Mouse (Mus musculus) bone marrow, adult 2 months (tissue): ENCODE measurements around the gene Nr4a3.

Experiments used
- CTCF ChIP-seq: fragments of 200-500 bp; IDR thresholded peaks from 2 replicates; pipeline ENCODE4 v1.5.1; 2011; ENCODE audit warnings: low read length, control low read depth; ENCODE audit not compliant: control insufficient read depth, insufficient read depth
- POLR2A ChIP-seq: fragments of 200-500 bp; IDR thresholded peaks from 2 replicates; pipeline ENCODE4 v1.6.1; 2011; ENCODE audit warnings: low read depth, mild to moderate bottlenecking, control low read depth, low read length, borderline replicate concordance; ENCODE audit not compliant: control insufficient read depth

DNA sequence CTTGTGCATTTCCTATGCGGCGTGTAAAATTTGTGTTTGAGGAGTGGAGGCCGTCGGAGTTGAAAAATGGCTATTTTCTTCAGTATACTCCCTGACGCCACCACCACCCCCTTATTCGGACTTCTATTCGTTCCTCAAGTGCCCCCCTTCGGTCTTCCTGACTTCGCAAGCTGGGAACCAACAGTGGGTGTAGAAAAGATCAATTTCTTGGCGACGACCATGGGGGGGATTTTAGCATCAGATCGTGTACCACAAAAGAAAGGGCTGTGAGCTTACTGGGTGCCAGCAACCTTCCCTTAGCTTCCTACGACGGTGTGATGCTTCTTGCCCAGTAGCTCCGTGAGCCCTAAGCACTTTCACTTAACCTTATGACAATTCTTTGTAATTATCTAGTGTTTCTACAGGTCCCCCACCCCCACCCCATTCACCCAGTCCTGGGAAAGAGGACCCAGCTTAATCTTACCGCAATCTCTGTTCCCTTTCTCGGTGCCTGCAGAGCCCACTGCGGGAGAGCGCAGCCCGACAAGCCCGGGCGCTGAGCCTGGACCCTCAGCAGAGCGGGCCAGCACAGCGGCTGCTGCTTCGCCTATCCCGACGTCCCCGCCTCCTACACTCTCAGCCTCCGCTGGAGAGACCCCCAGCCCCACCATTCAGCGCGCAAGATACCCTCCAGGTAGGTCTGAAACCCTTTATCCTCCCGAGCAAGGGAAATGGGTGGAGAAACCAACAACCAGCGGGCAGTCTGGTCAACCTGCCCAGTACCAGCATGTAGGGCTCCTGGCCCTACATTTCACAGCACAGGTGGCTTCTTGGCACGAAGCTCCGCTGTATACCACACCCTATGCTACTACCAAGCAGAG, 3.7 kb downstream of the Nr4a3 start:
- no peak for TF ChIP-seq POLR2A
- TF ChIP-seq CTCF: no peak
